Mouse (Mus musculus): ENCODE measurements around the gene Dgkq. TPM values are rescaled to one million over a fixed set of nuclear protein-coding genes. Genes with fewer than 3 reads are reported as not detected.
A peak's percentile ranks its signal among the peaks of the same experiment; 100 is the strongest.

Gene Dgkq
- polyA plus RNA-seq, 1 experiment = 15.7 TPM

DNA sequence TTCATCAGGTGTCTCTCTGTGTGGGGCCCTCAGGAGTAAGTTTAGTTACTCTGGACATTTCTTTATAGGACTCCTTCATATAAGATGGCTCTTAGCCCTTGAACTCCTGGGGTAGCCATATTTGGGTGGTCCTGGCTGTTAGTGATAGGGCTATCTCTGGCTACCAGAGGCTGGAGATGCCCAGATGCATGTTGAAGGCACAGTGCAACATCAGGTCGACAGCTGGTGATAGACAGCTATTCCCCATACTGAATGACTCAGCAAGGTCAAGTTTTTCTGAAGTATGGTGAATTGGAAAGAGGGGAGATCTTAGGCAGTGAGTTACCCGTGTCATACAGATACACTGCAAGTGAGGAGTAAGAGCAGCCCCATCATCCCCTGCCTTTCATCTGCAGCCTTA, 38.3 kb upstream of the Dgkq start:
- no peak overlapping the region for H3K4me3 ChIP-seq (ENCODE audit: insufficient read depth, low read length)
- peaks cover 5% of the 10 kb centered on the region; the same call in 1 of the 2 replicates for H3K4me1 ChIP-seq (ENCODE audit: control insufficient read depth, insufficient read depth, low read length)
- no peak for TF ChIP-seq POLR2A (IDR thresholded peaks at IDR 0.05; ENCODE audit: borderline replicate concordance, low read depth, low read length)
- TF ChIP-seq CTCF (IDR thresholded peaks at IDR 0.05; ENCODE audit: low read depth, low read length) = no peak
- no peak overlapping the region for H3K27ac ChIP-seq (ENCODE audit: insufficient read depth, low read depth, low read length)

DNA sequence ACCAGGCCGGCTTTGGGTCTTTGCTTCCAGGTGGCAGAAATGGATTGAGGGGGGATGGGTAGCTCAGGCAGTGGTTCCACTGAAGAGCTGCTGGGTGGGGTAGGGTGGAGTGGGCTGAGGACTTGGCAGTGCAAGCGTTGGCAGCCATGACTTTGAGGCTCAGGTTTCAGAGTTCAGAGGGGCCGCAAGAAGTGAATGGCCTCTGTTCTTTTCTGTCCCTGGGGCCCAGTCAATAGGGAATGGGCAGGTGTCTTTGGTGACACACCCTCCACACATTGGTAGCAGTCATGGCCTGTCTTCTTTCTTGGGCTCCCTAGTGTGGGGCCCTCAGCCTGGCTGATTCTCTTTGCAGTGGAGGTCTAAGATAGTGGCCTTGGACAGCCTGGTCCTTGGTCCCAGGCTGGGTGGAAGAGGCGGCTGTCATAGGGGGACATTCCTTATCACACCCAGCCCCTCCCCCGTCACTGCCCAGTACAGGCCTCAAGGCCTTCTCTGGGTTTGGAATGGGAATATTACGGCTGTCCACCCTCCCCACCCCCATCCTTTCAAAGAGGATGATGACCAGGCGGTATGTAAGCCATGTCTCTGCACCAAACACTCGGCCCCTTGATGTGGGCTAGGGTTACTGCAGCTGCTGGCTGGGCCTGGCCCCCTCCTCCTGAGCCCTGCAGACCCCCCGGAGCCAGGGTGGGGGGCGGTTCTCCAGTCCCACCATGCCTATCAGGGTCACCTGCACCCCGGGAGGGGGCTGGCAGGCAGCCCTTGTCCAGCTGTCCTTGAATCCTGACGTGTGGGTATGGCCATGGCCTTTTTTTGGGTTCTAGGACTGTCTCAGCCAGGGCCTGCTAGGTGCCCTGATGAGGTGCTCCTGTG, 34.5 kb upstream of the Dgkq start:
- Histone ChIP-seq H3K4me1 (ENCODE audit: control insufficient read depth, insufficient read depth, low read length) (no peaks in the 10 kb centered on the region), H3K4me3 (ENCODE audit: insufficient read depth, low read length) (no peak overlapping the region), H3K27ac (ENCODE audit: insufficient read depth, low read depth, low read length) (no peak overlapping the region)
- TF ChIP-seq CTCF (IDR thresholded peaks at IDR 0.05; ENCODE audit: low read depth, low read length) (no peak), POLR2A (IDR thresholded peaks at IDR 0.05; ENCODE audit: borderline replicate concordance, low read depth, low read length) (no peak)

DNA sequence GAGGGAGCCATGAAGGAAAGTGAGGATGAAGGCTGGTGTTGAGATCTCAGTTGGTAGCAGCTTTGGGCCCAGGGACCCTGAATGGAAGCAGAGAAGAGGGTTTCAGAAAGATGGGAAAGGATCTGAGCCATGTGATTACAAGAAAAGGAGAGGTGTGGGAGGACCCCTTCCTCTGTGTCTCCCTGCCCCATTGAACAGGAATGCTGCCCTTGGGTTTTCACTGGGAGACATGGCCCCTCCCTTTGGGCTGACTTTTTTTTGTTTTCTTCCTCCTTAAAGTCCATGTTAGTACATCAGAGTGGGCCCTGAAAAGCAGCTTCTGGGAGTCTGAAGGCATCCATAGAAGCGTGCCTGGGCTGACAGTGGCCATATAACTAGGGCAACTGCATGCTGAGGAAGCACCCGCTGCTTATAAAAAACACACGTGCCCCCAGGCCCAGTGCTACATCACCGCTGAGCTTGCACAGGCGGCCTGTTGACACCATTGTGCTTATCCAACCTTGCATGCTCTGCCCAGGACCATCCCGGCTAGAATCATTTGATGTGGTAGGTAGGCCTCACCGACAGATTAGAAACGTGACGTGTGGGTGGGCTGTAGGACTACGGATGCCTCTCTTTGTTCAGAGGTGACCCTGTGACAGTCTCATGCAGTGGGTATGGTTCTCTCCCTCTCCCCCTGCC, 32.0 kb upstream of the Dgkq start:
- H3K4me3 ChIP-seq (ENCODE audit: insufficient read depth, low read length) = no peak overlapping the region
- no peak overlapping the region for H3K27ac ChIP-seq (ENCODE audit: insufficient read depth, low read depth, low read length)
- no peaks in the 10 kb centered on the region for H3K4me1 ChIP-seq (ENCODE audit: control insufficient read depth, insufficient read depth, low read length)
- TF ChIP-seq CTCF (IDR thresholded peaks at IDR 0.05; ENCODE audit: low read depth, low read length) (no peak), POLR2A (IDR thresholded peaks at IDR 0.05; ENCODE audit: borderline replicate concordance, low read depth, low read length) (no peak)

DNA sequence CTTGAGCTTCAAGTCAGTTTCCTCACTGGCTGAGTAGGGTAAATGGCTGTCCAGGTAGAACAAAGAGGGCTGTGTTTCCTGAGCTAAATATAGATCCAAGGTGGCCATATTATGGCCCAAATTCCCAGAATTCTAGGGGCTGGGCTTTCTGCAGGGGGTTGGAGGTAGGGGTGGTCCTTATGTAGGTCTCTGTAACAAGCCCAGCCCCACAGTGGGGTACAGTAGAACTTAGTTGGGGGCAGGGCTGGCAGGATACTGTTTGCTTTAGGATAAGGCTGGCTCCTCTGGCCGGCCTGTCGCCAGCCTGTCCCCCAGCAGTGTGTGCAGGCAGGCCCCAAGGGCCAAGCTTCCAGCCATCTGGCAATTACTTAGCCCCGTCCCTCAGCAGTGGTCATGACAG, 30.9 kb upstream of the Dgkq start:
- TF ChIP-seq POLR2A (IDR thresholded peaks at IDR 0.05; ENCODE audit: borderline replicate concordance, low read depth, low read length) (no peak), CTCF (IDR thresholded peaks at IDR 0.05; ENCODE audit: low read depth, low read length) (no peak)
- H3K4me1 ChIP-seq (ENCODE audit: control insufficient read depth, insufficient read depth, low read length) = no peaks in the 10 kb centered on the region
- H3K27ac ChIP-seq (ENCODE audit: insufficient read depth, low read depth, low read length) = no peak overlapping the region
- H3K4me3 ChIP-seq (ENCODE audit: insufficient read depth, low read length) = no peak overlapping the region

DNA sequence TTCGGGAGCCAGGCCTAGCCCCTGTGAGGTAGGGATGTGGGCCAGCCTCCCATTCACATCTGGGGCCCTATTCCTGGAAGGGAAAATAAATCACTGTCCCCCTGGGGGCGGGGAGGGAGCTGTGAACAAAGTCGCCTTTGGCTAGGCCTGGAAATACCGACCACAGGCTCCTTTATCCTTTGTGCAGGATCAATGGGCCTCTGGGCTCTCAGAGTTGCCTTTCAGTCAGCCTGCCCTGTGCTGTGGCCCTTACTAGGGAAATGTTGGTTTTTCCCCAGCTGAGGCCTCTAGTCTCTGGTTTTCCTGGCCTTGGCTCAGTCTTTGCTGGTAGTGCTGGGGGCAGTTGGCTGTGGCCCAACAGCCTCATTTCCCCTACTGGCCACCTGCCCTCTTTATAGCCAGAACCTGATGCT, 27.9 kb upstream of the Dgkq start:
- Histone ChIP-seq H3K27ac (ENCODE audit: insufficient read depth, low read depth, low read length) (no peak overlapping the region), H3K4me3 (ENCODE audit: insufficient read depth, low read length) (no peak overlapping the region), H3K4me1 (ENCODE audit: control insufficient read depth, insufficient read depth, low read length) (peaks cover 5% of the 10 kb centered on the region; the same call in 1 of the 2 replicates)
- TF ChIP-seq CTCF (IDR thresholded peaks at IDR 0.05; ENCODE audit: low read depth, low read length) = no peak
- TF ChIP-seq POLR2A (IDR thresholded peaks at IDR 0.05; ENCODE audit: borderline replicate concordance, low read depth, low read length) = no peak

DNA sequence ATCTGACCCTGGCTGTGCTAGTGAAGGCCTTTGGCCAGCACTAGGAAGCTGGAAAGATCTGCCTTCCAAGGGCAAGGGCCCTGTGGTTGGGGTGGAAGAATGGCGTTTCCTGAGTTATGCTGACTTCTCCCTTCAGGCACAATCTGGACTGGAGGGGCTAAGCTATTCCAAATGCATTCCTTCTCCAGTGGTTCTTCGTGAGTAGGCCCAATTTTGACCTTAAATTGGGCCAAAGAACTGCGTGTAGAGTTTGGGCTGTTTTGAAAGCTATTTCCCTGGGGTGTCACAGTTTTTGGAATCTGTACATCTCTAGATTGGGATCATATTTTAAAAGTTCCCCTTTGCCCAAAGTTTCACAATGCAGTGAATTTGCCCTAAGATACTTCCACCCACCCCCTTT, 27.1 kb upstream of the Dgkq start:
- peaks cover 5% of the 10 kb centered on the region; the same call in 1 of the 2 replicates for H3K4me1 ChIP-seq (ENCODE audit: control insufficient read depth, insufficient read depth, low read length)
- H3K4me3 ChIP-seq (ENCODE audit: insufficient read depth, low read length) = no peak overlapping the region
- no peak overlapping the region for H3K27ac ChIP-seq (ENCODE audit: insufficient read depth, low read depth, low read length)
- TF ChIP-seq CTCF (IDR thresholded peaks at IDR 0.05; ENCODE audit: low read depth, low read length) = no peak

DNA sequence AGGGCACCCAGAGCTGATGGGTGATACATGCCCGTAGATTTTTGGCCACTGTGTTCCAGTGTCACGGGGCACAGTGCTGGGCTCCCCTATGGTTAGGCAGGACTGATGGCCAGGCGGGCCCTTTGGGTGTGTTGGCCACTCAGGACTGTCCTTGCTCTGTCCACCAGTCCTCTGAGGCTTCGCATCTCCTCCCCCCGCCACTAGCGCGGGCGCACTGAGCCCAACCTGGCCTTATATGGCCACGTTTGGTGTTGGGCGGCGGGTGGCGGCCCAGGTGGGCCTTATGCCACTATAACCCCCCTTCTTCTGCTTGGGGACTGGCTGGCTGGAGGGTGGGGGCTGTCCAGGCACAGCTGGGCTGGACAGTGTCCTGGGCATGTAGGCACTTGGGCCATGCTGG, 26.4 kb upstream of the Dgkq start:
- peaks cover 5% of the 10 kb centered on the region; the same call in 1 of the 2 replicates for H3K4me1 ChIP-seq (ENCODE audit: control insufficient read depth, insufficient read depth, low read length)
- H3K27ac ChIP-seq (ENCODE audit: insufficient read depth, low read depth, low read length) = no peak overlapping the region

DNA sequence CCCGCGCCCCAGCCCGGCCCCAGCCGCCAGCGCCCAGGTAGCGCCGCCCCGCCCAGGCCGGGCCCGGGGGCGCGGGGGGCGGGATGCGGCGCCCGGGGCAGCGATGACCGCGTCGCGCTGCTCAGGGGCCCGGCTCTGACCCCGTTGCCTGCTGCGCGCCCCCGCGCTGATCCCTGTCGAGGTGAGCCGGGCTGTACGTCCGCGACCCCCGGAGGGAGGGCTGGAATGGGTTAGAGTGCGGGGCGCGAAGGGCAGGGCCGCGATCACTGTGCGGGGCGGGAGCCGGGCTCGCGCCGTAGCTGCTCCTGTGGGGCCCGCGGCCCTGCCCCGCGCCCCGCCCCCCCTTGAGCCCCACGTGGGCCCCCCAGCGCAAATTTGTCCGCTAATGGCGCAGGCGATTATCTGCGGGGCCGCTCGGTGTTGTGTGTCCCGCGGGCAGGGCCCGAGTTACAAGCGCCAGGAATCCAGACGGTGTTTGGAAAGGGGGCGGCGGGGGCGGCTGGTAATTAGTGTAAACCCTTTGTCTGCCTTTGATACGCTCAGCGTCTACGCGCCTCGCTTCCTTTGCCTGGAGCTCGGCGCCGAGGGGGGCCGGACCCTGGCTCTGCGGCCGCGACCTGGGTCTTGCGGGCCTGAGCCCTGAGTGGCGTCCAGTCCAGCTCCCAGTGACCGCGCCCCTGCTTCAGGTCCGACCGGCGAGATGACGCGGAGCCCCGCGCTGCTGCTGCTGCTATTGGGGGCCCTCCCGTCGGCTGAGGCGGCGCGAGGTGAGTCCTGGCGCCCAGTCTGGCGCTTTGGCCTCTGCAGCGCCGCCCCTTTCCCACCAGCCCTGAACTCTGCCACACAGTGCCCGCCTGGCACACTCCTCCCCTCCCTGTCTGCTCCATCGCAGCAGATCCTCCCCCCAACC, 25.1 kb upstream of the Dgkq start:
- no peak for TF ChIP-seq POLR2A (IDR thresholded peaks at IDR 0.05; ENCODE audit: borderline replicate concordance, low read depth, low read length)
- TF ChIP-seq CTCF (IDR thresholded peaks at IDR 0.05; ENCODE audit: low read depth, low read length) = no peak
- H3K4me3 ChIP-seq (ENCODE audit: insufficient read depth, low read length) = peak overlapping the region; percentile 75
- H3K27ac ChIP-seq (ENCODE audit: insufficient read depth, low read depth, low read length) = no peak overlapping the region
- peaks cover 5% of the 10 kb centered on the region; the same call in 1 of the 2 replicates for H3K4me1 ChIP-seq (ENCODE audit: control insufficient read depth, insufficient read depth, low read length)

More for the DNA sequence above, 26.4 kb upstream of the Dgkq start:
- TF ChIP-seq POLR2A (IDR thresholded peaks at IDR 0.05; ENCODE audit: borderline replicate concordance, low read depth, low read length) (no peak), CTCF (IDR thresholded peaks at IDR 0.05; ENCODE audit: low read depth, low read length) (no peak)
- H3K4me3 ChIP-seq (ENCODE audit: insufficient read depth, low read length) = no peak overlapping the region

DNA sequence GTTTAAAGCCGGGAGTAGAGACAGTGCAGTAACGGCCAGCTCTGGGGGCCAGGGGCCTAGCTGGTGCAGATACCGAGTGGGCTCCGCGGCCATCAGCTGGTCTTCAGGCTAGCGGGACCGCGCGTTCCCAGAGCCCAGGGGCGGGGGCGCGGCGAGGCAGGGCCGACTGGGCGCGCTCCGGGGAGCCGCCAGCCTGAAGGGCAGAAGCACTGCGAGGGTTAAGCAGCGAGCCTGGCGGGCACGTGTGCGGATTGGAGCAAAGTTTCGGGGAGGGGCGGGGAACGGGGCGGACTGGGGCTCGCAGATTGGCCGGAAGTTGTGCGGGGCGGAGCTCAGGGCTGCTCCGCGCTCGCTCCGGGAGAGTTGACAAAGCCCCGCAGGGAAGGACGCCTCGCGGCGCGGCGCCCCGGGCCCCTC, 24.4 kb upstream of the Dgkq start:
- H3K27ac ChIP-seq (ENCODE audit: insufficient read depth, low read depth, low read length) = no peak overlapping the region
- peaks cover 5% of the 10 kb centered on the region; the same call in 1 of the 2 replicates for H3K4me1 ChIP-seq (ENCODE audit: control insufficient read depth, insufficient read depth, low read length)
- TF ChIP-seq CTCF (IDR thresholded peaks at IDR 0.05; ENCODE audit: low read depth, low read length) (no peak), POLR2A (IDR thresholded peaks at IDR 0.05; ENCODE audit: borderline replicate concordance, low read depth, low read length) (no peak)
- H3K4me3 ChIP-seq (ENCODE audit: insufficient read depth, low read length) = peak overlapping the region; percentile 80

All from bone marrow macrophage, adult 2 months (primary cell).